In the genomic region with DNA sequence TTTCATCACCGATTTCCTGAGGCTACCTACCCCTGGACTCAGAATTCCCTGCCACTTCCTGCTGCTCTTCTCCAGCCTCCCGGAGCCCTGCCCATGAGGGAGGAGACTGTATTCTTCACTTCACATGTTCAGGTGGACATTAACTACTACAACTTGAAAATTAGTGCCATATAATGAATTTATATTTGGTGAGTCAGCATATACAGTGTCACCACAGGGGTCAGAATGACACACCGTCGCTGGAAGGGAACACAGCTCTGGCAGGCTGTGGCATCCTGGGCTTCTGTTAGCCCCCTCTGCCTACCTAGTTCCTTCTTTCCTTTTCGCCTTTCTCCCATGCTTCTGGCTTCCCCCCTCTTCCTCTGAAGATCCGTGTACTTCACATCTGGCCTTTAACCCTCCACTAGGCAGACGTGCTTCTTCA, we compare ENCODE assay signal across 14 mouse cellular contexts. TPM values are rescaled to one million over a fixed set of nuclear protein-coding genes. Genes with fewer than 3 reads are reported as not detected.
A peak's percentile ranks its signal among the peaks of the same experiment; 100 is the strongest.
DNase-seq lines count a peak whose midpoint lies in the region; ATAC-seq and TF ChIP-seq lines count a peak whose summit lies in the region.
"Had no signal": no experiment of that assay in that cellular context is flagged by ENCODE, and none has a peak within 500 bp of the region (broad histone marks: within the 10 kb centered on the region; RNA-seq: fewer than 3 reads in every experiment).

No protein-coding gene starts in this region.

- no peaks in the 10 kb centered on the region for H3K36me3 ChIP-seq in heart, embryonic 16.5 days (ENCODE audit: control insufficient read depth, insufficient read depth)
- no peaks in the 10 kb centered on the region for H3K36me3 ChIP-seq in testis, adult 2 months (ENCODE audit: control insufficient read depth, insufficient read depth, low read length)
- no peaks in the 10 kb centered on the region for H3K36me3 ChIP-seq in intestine, embryonic 16.5 days (ENCODE audit: control insufficient read depth, insufficient read depth, low read length)
- H3K36me3 ChIP-seq: embryonic facial prominence, embryonic 13.5 days; midbrain, embryonic 13.5 days; neural tube, embryonic 13.5 days had no signal

- H3K4me2 ChIP-seq in heart, embryonic 16.5 days (ENCODE audit: low read depth, low read length): no peak overlapping the region; the same call in 1 of the 2 replicates
- peak overlapping the region; percentile 42 for H3K4me2 ChIP-seq in intestine, embryonic 16.5 days (ENCODE audit: low read depth, low read length)
- H3K4me2 ChIP-seq: embryonic facial prominence, embryonic 13.5 days; midbrain, embryonic 13.5 days; neural tube, embryonic 13.5 days had no signal

- no peak for DNase-seq in heart, postnatal 36 days
- no peak for DNase-seq in testis, postnatal 14 days (ENCODE audit: low spot score)
- no peak for DNase-seq in spleen, adult 12 weeks (ENCODE audit: low spot score)
- DNase-seq in urinary bladder, adult 2 months (ENCODE audit: low spot score): no peak
- no peak for DNase-seq in gastrocnemius, postnatal 14 days

- ATAC-seq in heart, embryonic 16.5 days (replicated peaks; ENCODE audit: extremely low read depth, insufficient read depth, low FRiP score): no peak
- peak; percentile 75 for ATAC-seq in intestine, embryonic 16.5 days
- ATAC-seq: forebrain, embryonic 16.5 days; inflammation-experienced regulatory T-cells, adult 6 months; midbrain, embryonic 13.5 days had no signal

- no peak for TF ChIP-seq POLR2A in testis, adult 2 months (IDR thresholded peaks at IDR 0.05; ENCODE audit: control insufficient read depth, low read depth, low read length)

- no peak overlapping the region for H3K4me3 ChIP-seq in heart, embryonic 16.5 days (ENCODE audit: low read length)
- H3K4me3 ChIP-seq in testis, adult 2 months (ENCODE audit: control insufficient read depth, low read depth, low read length): no peak overlapping the region
- no peak overlapping the region; the same call in 1 of the 2 replicates for H3K4me3 ChIP-seq in intestine, embryonic 16.5 days (ENCODE audit: low read length)
- H3K4me3 ChIP-seq: embryonic facial prominence, embryonic 13.5 days; midbrain, embryonic 13.5 days; neural tube, embryonic 13.5 days had no signal

- 58% methylated on average over 7 of the region's 7 CpGs for WGBS in heart, embryonic 16.5 days
- WGBS in intestine, embryonic 16.5 days: 55% methylated on average over 7 of the region's 7 CpGs

- peaks cover 38% of the 10 kb centered on the region for H3K4me1 ChIP-seq in heart, embryonic 16.5 days (ENCODE audit: control insufficient read depth, insufficient read depth, low read length)
- no peaks in the 10 kb centered on the region for H3K4me1 ChIP-seq in testis, adult 2 months (ENCODE audit: control insufficient read depth, insufficient read depth, low read length)
- H3K4me1 ChIP-seq in intestine, embryonic 16.5 days (ENCODE audit: control insufficient read depth, insufficient read depth, low read length): peaks cover 7% of the 10 kb centered on the region; the same call in 1 of the 2 replicates

- no peak for TF ChIP-seq CTCF in testis, adult 2 months (IDR thresholded peaks at IDR 0.05; ENCODE audit: control insufficient read depth, insufficient read depth, insufficient replicate concordance, low read depth, low read length)

- H3K27me3 ChIP-seq in heart, embryonic 16.5 days (ENCODE audit: control insufficient read depth, insufficient read depth, low read length): no peaks in the 10 kb centered on the region
- no peaks in the 10 kb centered on the region for H3K27me3 ChIP-seq in testis, adult 2 months (ENCODE audit: control insufficient read depth, insufficient read depth, low read length)
- no peaks in the 10 kb centered on the region for H3K27me3 ChIP-seq in intestine, embryonic 16.5 days (replicated peaks; ENCODE audit: control insufficient read depth, insufficient read depth, low read length)
- H3K27me3 ChIP-seq: embryonic facial prominence, embryonic 13.5 days; midbrain, embryonic 13.5 days; neural tube, embryonic 13.5 days had no signal

- peak overlapping the region; percentile 82 for H3K27ac ChIP-seq in heart, embryonic 16.5 days (ENCODE audit: low read length)
- H3K27ac ChIP-seq in testis, adult 2 months (ENCODE audit: control insufficient read depth, insufficient read depth, low read depth, low read length): peak overlapping the region; percentile 84
- H3K27ac ChIP-seq in intestine, embryonic 16.5 days (ENCODE audit: low read length): peak overlapping the region; percentile 90
- H3K27ac ChIP-seq: liver, embryonic 14.5 days; midbrain, embryonic 13.5 days; neural tube, embryonic 13.5 days had no signal

- peak overlapping the region; percentile 44 for H3K9ac ChIP-seq in heart, embryonic 16.5 days (ENCODE audit: low read length)
- peak overlapping the region; percentile 48; the same call in 1 of the 2 replicates for H3K9ac ChIP-seq in intestine, embryonic 16.5 days (ENCODE audit: low read depth, low read length)
- H3K9ac ChIP-seq: embryonic facial prominence, embryonic 13.5 days; liver, embryonic 14.5 days; midbrain, embryonic 13.5 days; neural tube, embryonic 13.5 days had no signal

- intact Hi-C loops in heart, postnatal 36 days (cut with DNase I): no loop called here
- intact Hi-C loops in gastrocnemius, postnatal 14 days (cut with DNase I; ENCODE audit: low total_unique reads): no loop called here

- H3K9me3 ChIP-seq in heart, embryonic 16.5 days (replicated peaks; ENCODE audit: control insufficient read depth, low read length): no peaks in the 10 kb centered on the region
- H3K9me3 ChIP-seq in intestine, embryonic 16.5 days (ENCODE audit: control insufficient read depth, low read length): no peaks in the 10 kb centered on the region
- H3K9me3 ChIP-seq: embryonic facial prominence, embryonic 13.5 days; midbrain, embryonic 13.5 days; neural tube, embryonic 13.5 days had no signal

RNA-seq across cellular contexts. Expression of a gene that starts 50.5 kb away (rescaled TPM):
- polyA plus RNA-seq in heart, embryonic 16.5 days (2015; fragmentation: Nextera tagmentation; extraction: Ambion mirVana): 16.8 and 18.1 TPM in 2 replicates
- 10 to 100 TPM; 22.0 to 24.0 TPM for total RNA-seq in heart, postnatal 36 days (2021)
- 6.5 and 6.8 TPM in 2 replicates for polyA plus RNA-seq in testis, adult 2 months (2012; rRNA removed)
- polyA plus RNA-seq in intestine, embryonic 16.5 days (2015; fragmentation: Nextera tagmentation; extraction: Ambion mirVana): 22.3 and 25.0 TPM in 2 replicates
- 24.4 and 28.1 TPM in 2 replicates for polyA plus RNA-seq in urinary bladder, adult 2 months (2012; rRNA removed)
- 10 to 100 TPM; 23.8 to 24.7 TPM for total RNA-seq in gastrocnemius, postnatal 14 days (2021)
